Mouse (Mus musculus) G1E (cell line): ENCODE measurements around the gene Ranbp10.

Experiments used
- CTCF ChIP-seq: IDR thresholded peaks from 2 replicates; pipeline ENCODE4 v1.5.1; 2012; ENCODE audit warnings: low read depth, low read length, inconsistent platforms, mixed read lengths
- GATA1 ChIP-seq: IDR thresholded peaks from 2 replicates; pipeline ENCODE4 v1.6.1; 2012; ENCODE audit warnings: borderline replicate concordance, low read length, inconsistent platforms, mixed read lengths

GRCm38 (mm10) chr8:105722861-105723260, 104.3 kb downstream of the Ranbp10 start:
- TF ChIP-seq CTCF, result no peak
- no peak for TF ChIP-seq GATA1
